Mouse (Mus musculus) heart, postnatal 0 days (tissue): Measurements from ENCODE around the gene Nkrf. TPM values are rescaled to one million over a fixed set of nuclear protein-coding genes. Genes with fewer than 3 reads are reported as not detected.

ENCODE experiments used
- ATAC-seq: fragments of 200-750 bp; cut with Nextera tagmentation; 2 replicates; pipeline ENCODE4 v1.8.0; 2017; ENCODE audit warnings: low read depth, moderate number of reproducible peaks, moderate library complexity; ENCODE audit not compliant: insufficient read depth
- DNase-seq: peaks from one replicate; pipeline ENCODE4 v3.0.0-alpha.2; 2016; ENCODE audit warnings: low spot score
- H3K27ac ChIP-seq: fragments of 300-500 bp; sonication (generic); 2 replicates; pipeline ENCODE4 v1.5.1; 2014; ENCODE audit warnings: low read depth, mild to moderate bottlenecking
- H3K27me3 ChIP-seq: fragments of 300-500 bp; sonication (generic); 2 replicates; pipeline ENCODE4 v1.6.1; 2014; ENCODE audit warnings: low read length, mixed read lengths; ENCODE audit not compliant: control insufficient read depth, insufficient read depth
- H3K36me3 ChIP-seq: fragments of 300-500 bp; sonication (generic); replicated peaks from 2 replicates; pipeline ENCODE4 v1.6.1; 2014; ENCODE audit warnings: low read length, mixed read lengths; ENCODE audit not compliant: control insufficient read depth, insufficient read depth
- H3K4me1 ChIP-seq: fragments of 300-500 bp; sonication (generic); 2 replicates; pipeline ENCODE4 v1.6.1; 2014; ENCODE audit warnings: antibody characterized with exemption; ENCODE audit not compliant: control insufficient read depth, insufficient read depth
- H3K4me2 ChIP-seq: fragments of 300-500 bp; sonication (generic); 2 replicates; pipeline ENCODE4 v1.6.1; 2014; ENCODE audit warnings: low read depth, mild to moderate bottlenecking, low read length, moderate library complexity
- H3K4me3 ChIP-seq: fragments of 300-500 bp; sonication (generic); 2 replicates; pipeline ENCODE4 v1.5.1; 2014; ENCODE audit warnings: low read depth, low read length
- H3K9ac ChIP-seq: fragments of 300-500 bp; sonication (generic); replicated peaks from 2 replicates; pipeline ENCODE4 v1.6.1; 2014; ENCODE audit warnings: low read depth, low read length, mixed read lengths
- H3K9me3 ChIP-seq: fragments of 300-500 bp; sonication (generic); replicated peaks from 2 replicates; pipeline ENCODE4 v1.6.1; 2016; ENCODE audit warnings: low read length; ENCODE audit not compliant: control insufficient read depth
- CTCF ChIP-seq: IDR thresholded peaks from 2 replicates; pipeline ENCODE4 v1.5.1; 2016; ENCODE audit warnings: antibody characterized with exemption, control low read depth, low read depth
- EP300 ChIP-seq: IDR thresholded peaks from 2 replicates; pipeline ENCODE4 v1.6.1; 2016; ENCODE audit warnings: antibody characterized with exemption, low read depth
- WGBS: fragments of 180-500 bp; shearing (Covaris S2); extraction: QIAGEN DNeasy Blood & Tissue Kit; methylation state at CpG from one replicate; pipeline ENCODE4 v1.1.7; 2014; 5-methylcytosine and 5-hydroxymethylcytosine counted together
- polyA plus RNA-seq: library from polyadenylated mRNA; unstranded; fragments of >200 nt; fragmentation: Nextera tagmentation; extraction: Ambion mirVana; gene quantifications from 2 replicates; pipeline ENCODE4 v1.2.1, GENCODE M21; 2015
- total RNA-seq: library from RNA; depleted of rRNA; stranded (reverse); fragments of >200 nt; gene quantifications from 2 replicates; pipeline ENCODE4 v1.2.3, GENCODE M21; 2014; ENCODE audit warnings: low replicate concordance; rRNA removed

The Nkrf gene
- total RNA-seq (0.62 and 5.7 TPM in 2 replicates), polyA plus RNA-seq (0.44 and 0.51 TPM in 2 replicates)

DNA sequence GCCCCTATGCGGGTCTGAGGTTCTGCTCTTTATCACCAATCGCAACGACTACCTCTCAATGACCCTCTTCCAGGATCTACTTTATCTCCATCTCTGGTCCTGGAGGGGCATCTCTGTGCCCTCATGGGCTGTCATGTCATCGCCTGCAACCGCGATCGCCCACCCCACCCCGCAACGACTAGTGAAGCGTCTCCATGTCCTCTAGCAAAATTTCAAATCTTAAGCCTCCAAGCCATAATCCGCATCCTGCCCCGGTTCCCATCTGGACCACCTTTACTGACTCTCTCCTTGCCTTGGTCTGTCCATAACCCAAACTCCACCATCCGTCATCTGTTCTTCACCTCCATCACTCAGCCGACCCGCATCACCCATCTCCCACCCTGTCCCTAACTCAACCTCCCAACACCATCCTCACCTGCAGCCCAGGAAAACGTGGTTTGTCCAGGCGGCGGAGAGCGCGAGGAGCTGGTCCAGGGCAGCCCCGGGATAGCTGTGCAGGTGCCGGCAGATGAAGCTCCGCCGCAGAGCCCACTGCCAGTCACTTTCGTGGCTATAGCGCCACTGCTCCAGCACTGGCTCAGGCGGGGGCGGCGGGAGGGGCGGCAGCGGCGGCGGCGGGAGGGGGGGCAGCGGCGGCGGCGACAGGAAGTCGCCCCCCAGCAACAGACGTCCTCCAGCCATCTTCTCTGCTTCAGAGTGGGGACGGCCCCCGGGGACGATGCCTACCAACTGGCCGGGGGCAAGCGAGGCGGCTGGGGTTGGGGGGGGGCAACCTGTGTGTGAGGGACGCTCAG lies at the start of gene Nkrf:
Nkrf (minus strand) TSS at position 579 of the 794 bp plus-strand sequence.
- Histone ChIP-seq H3K27ac (peak within 1 kb of the TSS; percentile 78), H3K9me3 (no peaks in the 10 kb centered on the region), H3K4me1 (no peaks in the 10 kb centered on the region), H3K4me3 (peak within 1 kb of the TSS; percentile 59), H3K9ac (peak within 1 kb of the TSS; percentile 57), H3K4me2 (peak within 1 kb of the TSS; percentile 89), H3K36me3 (no peaks in the 10 kb centered on the region), H3K27me3 (no peaks in the 10 kb centered on the region)
- DNase-seq, result no peak
- TF ChIP-seq EP300, result no peak
- no peak for TF ChIP-seq CTCF
- ATAC-seq, result peak; percentile 40
- WGBS, result 16% methylated on average over 36 of the region's 47 CpGs

GRCm38 (mm10) chrX:36941106-36941505 lies 38.4 kb upstream of the Nkrf start:
- Histone ChIP-seq H3K9me3 (no peaks in the 10 kb centered on the region), H3K27me3 (no peaks in the 10 kb centered on the region), H3K4me1 (no peaks in the 10 kb centered on the region), H3K9ac (no peak overlapping the region), H3K4me2 (no peak overlapping the region), H3K4me3 (no peak overlapping the region), H3K27ac (no peak overlapping the region), H3K36me3 (peaks cover 7% of the 10 kb centered on the region; the same call in 1 of the 2 replicates)
- TF ChIP-seq EP300, result no peak
- no peak for TF ChIP-seq CTCF
- no peak for ATAC-seq
- no peak for DNase-seq
- WGBS, result 75% methylated on average over 3 of the region's 3 CpGs

- no peak for TF ChIP-seq EP300
- TF ChIP-seq CTCF, result no peak
- H3K4me1 ChIP-seq, result no peaks in the 10 kb centered on the region
- H3K4me3 ChIP-seq, result no peak overlapping the region
- H3K9me3 ChIP-seq, result no peaks in the 10 kb centered on the region
- no peak overlapping the region for H3K27ac ChIP-seq
- no peaks in the 10 kb centered on the region for H3K27me3 ChIP-seq
- peak; percentile 45 for DNase-seq
- peak; percentile 72 for ATAC-seq
- H3K9ac ChIP-seq, result no peak overlapping the region
- WGBS, result 37% methylated on average over 4 of the region's 4 CpGs
- peaks cover 7% of the 10 kb centered on the region; the same call in 1 of the 2 replicates for H3K36me3 ChIP-seq
- no peak overlapping the region for H3K4me2 ChIP-seq
Measured at GRCm38 (mm10) chrX:36939806-36940413, 37.2 kb upstream of the Nkrf start.

GRCm38 (mm10) chrX:36935326-36935966 lies 32.7 kb upstream of the Nkrf start:
- no peaks in the 10 kb centered on the region for H3K27me3 ChIP-seq
- H3K4me2 ChIP-seq, result no peak overlapping the region
- H3K27ac ChIP-seq, result no peak overlapping the region
- TF ChIP-seq CTCF, result no peak
- no peak for TF ChIP-seq EP300
- H3K36me3 ChIP-seq, result no peaks in the 10 kb centered on the region
- H3K9me3 ChIP-seq, result no peaks in the 10 kb centered on the region
- no peak for DNase-seq
- ATAC-seq, result no peak
- no peak overlapping the region for H3K4me3 ChIP-seq
- no peaks in the 10 kb centered on the region for H3K4me1 ChIP-seq
- H3K9ac ChIP-seq, result no peak overlapping the region
- 59% methylated on average over 7 of the region's 7 CpGs for whole genome bisulfite sequencing

DNA sequence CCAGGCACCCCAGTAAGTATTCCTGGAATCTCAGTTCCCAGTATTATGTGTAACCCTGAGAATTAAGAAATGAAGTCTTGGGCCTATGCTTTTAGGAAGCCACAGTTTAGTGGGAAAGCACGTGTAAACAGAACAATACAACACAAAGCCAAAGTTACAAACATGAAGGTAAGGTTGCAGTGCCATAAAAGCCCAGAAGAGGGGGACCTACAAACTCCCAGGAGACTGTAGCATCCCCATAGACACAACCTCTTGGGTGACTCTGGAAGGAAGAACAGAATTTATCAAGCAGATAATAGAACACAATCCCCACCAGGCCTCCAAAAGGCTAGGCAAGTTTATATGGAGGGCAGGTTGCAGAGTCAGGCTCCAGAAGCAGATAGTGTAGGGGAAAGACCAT lies 27.9 kb upstream of the Nkrf start:
- H3K27ac ChIP-seq, result no peak overlapping the region
- no peak overlapping the region for H3K9ac ChIP-seq
- TF ChIP-seq CTCF (peak; percentile 36), EP300 (no peak)
- H3K9me3 ChIP-seq, result no peaks in the 10 kb centered on the region
- ATAC-seq (no peak), DNase-seq (no peak)
- H3K27me3 ChIP-seq, result no peaks in the 10 kb centered on the region
- no peak overlapping the region for H3K4me2 ChIP-seq
- H3K36me3 ChIP-seq, result 0 out of 2 replicates have a peak, but pooled peaks cover 4% of the 10 kb centered on the region
- no peaks in the 10 kb centered on the region for H3K4me1 ChIP-seq
- no peak overlapping the region for H3K4me3 ChIP-seq
- 50% methylated on average over 1 of the region's 1 CpGs for WGBS
